Mouse (Mus musculus) embryonic facial prominence, embryonic 14.5 days (tissue): ENCODE measurements at regions not wholly inside any gene's neighbourhood (a gene's known extent, or its start where the extent isn't known, plus 50 kb on each side); places are given as distances from the start of the nearest gene placed in this dataset.

Experiments used
- ATAC-seq: fragments of 200-750 bp; cut with Nextera tagmentation; 2 replicates; pipeline ENCODE4 v1.8.0; 2017; ENCODE audit warnings: low read depth, moderate number of reproducible peaks, moderate TSS enrichment
- DNase-seq: peaks from one replicate; pipeline ENCODE4 v3.0.0-alpha.2; 2015; ENCODE audit warnings: low spot score
- H3K27ac ChIP-seq: fragments of 300-500 bp; sonication (generic); replicated peaks from 2 replicates; pipeline ENCODE4 v1.5.1; 2014; ENCODE audit warnings: low read depth, mild to moderate bottlenecking, low read length, moderate library complexity
- H3K27me3 ChIP-seq: fragments of 300-500 bp; sonication (generic); replicated peaks from 2 replicates; pipeline ENCODE4 v1.6.1; 2014; ENCODE audit warnings: low read length; ENCODE audit not compliant: control insufficient read depth, insufficient read depth
- H3K36me3 ChIP-seq: fragments of 300-500 bp; sonication (generic); 2 replicates; pipeline ENCODE4 v1.6.1; 2014; ENCODE audit warnings: low read length, mixed read lengths; ENCODE audit not compliant: control insufficient read depth, insufficient read depth
- H3K4me1 ChIP-seq: fragments of 300-500 bp; sonication (generic); 2 replicates; pipeline ENCODE4 v1.6.1; 2014; ENCODE audit warnings: antibody characterized with exemption, low read length; ENCODE audit not compliant: control insufficient read depth, insufficient read depth
- H3K4me2 ChIP-seq: fragments of 300-500 bp; sonication (generic); 2 replicates; pipeline ENCODE4 v1.6.1; 2014; ENCODE audit warnings: low read depth, mild to moderate bottlenecking, low read length, moderate library complexity, mixed read lengths
- H3K4me3 ChIP-seq: fragments of 300-500 bp; sonication (generic); 2 replicates; pipeline ENCODE4 v1.5.1; 2014; ENCODE audit warnings: low read depth, mild to moderate bottlenecking, low read length
- H3K9ac ChIP-seq: fragments of 300-500 bp; sonication (generic); 2 replicates; pipeline ENCODE4 v1.6.1; 2014; ENCODE audit warnings: low read depth, mild to moderate bottlenecking, low read length, moderate library complexity, mixed read lengths
- H3K9me3 ChIP-seq: fragments of 300-500 bp; sonication (generic); 2 replicates; pipeline ENCODE4 v1.6.1; 2016; ENCODE audit warnings: low read length; ENCODE audit not compliant: control insufficient read depth
- WGBS: fragments of 180-500 bp; shearing (Covaris S2); extraction: QIAGEN DNeasy Blood & Tissue Kit; methylation state at CpG from one replicate; pipeline ENCODE4 v1.1.7; 2014; 5-methylcytosine and 5-hydroxymethylcytosine counted together

DNA sequence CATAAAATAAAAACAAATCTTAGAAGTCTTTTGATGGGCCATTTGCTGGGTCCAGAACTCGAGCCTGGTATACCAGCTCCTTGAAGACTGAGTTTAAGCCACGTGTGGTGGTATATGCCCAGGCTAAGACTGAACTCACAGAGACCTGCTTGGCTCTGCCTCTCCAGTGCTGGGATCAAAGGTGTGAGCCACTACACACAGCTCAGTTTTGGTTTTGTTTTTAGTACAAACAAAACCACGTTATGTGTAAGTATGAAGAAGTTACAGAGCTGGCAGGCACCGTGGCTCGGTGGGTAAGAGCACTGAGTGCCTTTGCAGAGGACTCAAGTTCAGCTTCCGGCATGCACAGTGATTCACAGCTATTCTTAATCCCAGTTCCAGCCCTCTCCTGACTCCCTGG is 75.6 kb downstream of the Wdr5 start:
- no peak for DNase-seq
- Histone ChIP-seq H3K36me3 (no peaks in the 10 kb centered on the region), H3K27ac (no peak overlapping the region), H3K9ac (no peak overlapping the region), H3K4me3 (no peak overlapping the region), H3K4me2 (no peak overlapping the region), H3K4me1 (no peaks in the 10 kb centered on the region), H3K27me3 (no peaks in the 10 kb centered on the region), H3K9me3 (no peaks in the 10 kb centered on the region)
- ATAC-seq = no peak
- WGBS = 69% methylated on average over 6 of the region's 6 CpGs

DNA sequence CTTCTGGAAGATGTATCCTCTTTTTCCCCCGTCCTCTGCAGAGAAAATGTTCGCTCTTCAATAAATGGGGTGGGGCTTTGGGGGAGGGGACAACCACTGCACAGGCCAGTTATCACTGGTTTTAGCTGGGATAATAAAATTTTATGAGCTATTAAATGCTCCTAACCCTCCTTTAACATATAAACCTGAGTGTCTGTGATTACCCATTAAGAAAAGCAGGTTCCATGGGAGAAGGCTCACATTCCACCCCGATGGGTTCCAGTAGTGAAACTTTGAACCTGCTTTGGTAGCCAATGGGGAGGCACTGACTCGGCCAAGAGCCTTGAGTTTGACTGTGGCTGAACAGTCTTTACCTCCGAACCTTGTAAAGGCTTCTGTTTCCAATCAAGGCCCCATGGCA is 76.7 kb downstream of the Wdr5 start:
- Histone ChIP-seq H3K4me3 (no peak overlapping the region), H3K27me3 (no peaks in the 10 kb centered on the region), H3K9me3 (no peaks in the 10 kb centered on the region), H3K4me2 (no peak overlapping the region), H3K4me1 (no peaks in the 10 kb centered on the region), H3K27ac (no peak overlapping the region), H3K9ac (no peak overlapping the region), H3K36me3 (no peaks in the 10 kb centered on the region)
- no peak for DNase-seq
- ATAC-seq = no peak
- WGBS = 72% methylated on average over 5 of the region's 5 CpGs

DNA sequence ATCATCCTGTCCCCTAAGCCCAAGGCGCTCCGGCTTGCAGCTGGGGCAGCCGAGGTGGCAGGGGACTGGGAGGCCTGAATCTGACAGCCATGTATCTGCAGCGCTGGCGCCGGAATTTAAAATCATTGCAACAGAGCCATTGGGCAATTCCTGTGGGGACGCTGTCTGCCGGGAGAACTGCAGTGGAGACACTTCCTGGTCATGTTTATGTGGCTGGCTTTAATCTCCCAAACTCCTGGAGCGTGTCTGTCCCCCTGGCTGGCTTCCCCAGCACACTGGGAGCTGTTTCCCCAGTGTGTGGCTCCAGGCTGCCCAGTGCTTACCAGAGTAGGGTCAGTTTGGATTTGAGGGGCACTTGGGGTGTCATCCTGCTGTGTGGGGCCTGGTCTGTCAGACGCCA is 78.4 kb downstream of the Wdr5 start:
- WGBS = 40% methylated on average over 10 of the region's 10 CpGs
- Histone ChIP-seq H3K9me3 (no peaks in the 10 kb centered on the region), H3K4me2 (no peak overlapping the region), H3K9ac (no peak overlapping the region; the same call in 1 of the 2 replicates), H3K27me3 (no peaks in the 10 kb centered on the region), H3K36me3 (no peaks in the 10 kb centered on the region), H3K4me1 (no peaks in the 10 kb centered on the region), H3K27ac (no peak overlapping the region), H3K4me3 (no peak overlapping the region)
- ATAC-seq = no peak
- peak; percentile 41 for DNase-seq

DNA sequence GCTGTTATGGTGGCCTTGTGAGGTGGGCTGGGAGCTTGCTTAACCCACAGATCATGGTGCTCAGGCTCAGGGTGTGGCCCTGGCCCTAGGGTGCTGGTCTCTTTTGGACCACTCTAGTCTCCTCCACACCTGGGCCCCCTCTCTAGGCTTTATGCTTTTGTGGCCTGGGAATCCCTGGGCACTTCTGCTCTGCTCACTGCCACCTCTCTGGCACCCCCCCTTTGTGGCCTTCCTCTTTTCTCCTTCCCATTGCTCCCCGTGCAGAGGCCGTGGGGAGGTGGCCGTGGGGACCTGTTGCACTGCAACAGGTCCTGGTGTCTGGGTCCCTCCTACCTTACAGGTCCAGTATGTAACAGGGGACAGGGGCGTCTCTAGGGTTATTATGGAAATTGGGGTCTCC is 80.3 kb downstream of the Wdr5 start:
- H3K9ac ChIP-seq = no peak overlapping the region
- no peak overlapping the region for H3K4me3 ChIP-seq
- H3K36me3 ChIP-seq = no peaks in the 10 kb centered on the region
- WGBS = 88% methylated on average over 4 of the region's 4 CpGs
- H3K4me1 ChIP-seq = no peaks in the 10 kb centered on the region
- H3K4me2 ChIP-seq = no peak overlapping the region
- DNase-seq (no peak), ATAC-seq (no peak)
- no peaks in the 10 kb centered on the region for H3K27me3 ChIP-seq
- no peaks in the 10 kb centered on the region for H3K9me3 ChIP-seq
- no peak overlapping the region for H3K27ac ChIP-seq

DNA sequence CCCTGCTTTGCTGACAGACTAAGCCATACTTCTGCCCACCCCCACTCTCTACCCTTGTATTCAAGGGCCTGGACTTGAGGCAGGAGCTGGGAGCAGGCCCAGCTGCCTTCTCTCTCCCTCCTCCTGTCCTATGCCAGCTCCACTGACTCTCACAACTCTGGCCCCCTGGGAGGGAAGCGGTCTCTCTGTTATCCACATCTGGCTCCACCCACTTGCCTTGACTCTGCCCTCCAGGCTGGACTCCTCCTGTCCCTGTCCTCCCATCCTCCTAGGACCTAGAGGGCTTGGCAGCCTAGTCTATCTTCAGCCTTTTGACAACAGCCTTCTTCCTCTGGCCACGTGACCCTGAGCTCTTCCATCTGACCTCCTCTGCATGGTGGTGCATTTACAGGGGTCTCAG is 80.0 kb upstream of the Rxra start:
- Histone ChIP-seq H3K36me3 (no peaks in the 10 kb centered on the region), H3K27ac (no peak overlapping the region), H3K4me2 (no peak overlapping the region), H3K9me3 (no peaks in the 10 kb centered on the region), H3K4me3 (no peak overlapping the region), H3K4me1 (no peaks in the 10 kb centered on the region), H3K27me3 (no peaks in the 10 kb centered on the region), H3K9ac (no peak overlapping the region)
- DNase-seq (no peak), ATAC-seq (no peak)
- 51% methylated on average over 2 of the region's 2 CpGs for WGBS

DNA sequence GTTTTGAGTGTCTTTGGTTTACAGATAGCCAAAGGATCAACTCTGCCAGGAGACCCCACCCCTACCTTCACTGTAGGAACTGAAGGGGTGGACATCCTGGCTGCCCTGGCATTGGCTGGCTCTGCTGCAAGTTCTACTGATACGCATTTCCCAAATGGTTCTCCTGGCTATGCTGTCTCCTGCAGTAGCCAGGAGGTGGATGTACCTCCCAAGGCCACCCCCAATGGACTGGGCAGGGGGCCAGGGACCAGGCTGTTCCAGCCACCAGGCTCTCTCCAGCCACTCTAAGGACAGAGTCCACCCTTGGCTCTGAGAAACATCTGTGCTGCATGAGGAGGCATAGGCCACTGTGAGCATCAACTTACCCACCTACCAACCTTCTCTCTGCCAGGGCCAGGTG is 79.3 kb upstream of the Rxra start:
- H3K4me1 ChIP-seq = no peaks in the 10 kb centered on the region

DNA sequence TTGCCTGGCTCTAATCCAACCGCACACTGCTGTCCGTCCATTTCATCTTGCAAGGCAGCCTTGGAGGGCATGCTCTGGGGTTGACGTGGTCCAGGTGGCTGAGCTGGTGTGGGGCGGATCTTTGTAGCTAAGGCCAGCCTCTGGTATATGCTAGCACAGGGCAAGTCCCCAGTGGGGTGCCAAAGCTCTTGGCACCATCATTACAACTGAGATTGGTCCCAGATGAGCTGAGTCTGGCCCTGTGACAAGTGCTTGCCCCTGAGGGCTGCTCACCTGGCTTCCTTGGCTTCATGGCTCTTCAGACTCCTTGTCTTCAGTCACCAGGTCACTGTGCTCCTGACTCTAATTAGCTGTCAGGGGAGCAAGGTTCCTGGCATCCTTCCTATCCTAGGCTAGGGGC is 78.3 kb upstream of the Rxra start:
- Histone ChIP-seq H3K4me3 (no peak overlapping the region), H3K4me1 (no peaks in the 10 kb centered on the region), H3K27ac (no peak overlapping the region), H3K4me2 (no peak overlapping the region), H3K36me3 (no peaks in the 10 kb centered on the region), H3K27me3 (no peaks in the 10 kb centered on the region), H3K9ac (no peak overlapping the region), H3K9me3 (no peaks in the 10 kb centered on the region)
- ATAC-seq (no peak), DNase-seq (no peak)
- 89% methylated on average over 4 of the region's 4 CpGs for WGBS

More for the DNA sequence above, 79.3 kb upstream of the Rxra start:
- Histone ChIP-seq H3K36me3 (no peaks in the 10 kb centered on the region), H3K9ac (no peak overlapping the region), H3K9me3 (no peaks in the 10 kb centered on the region), H3K27ac (no peak overlapping the region), H3K27me3 (no peaks in the 10 kb centered on the region), H3K4me3 (no peak overlapping the region), H3K4me2 (no peak overlapping the region)
- DNase-seq = no peak
- 100% methylated on average over 1 of the region's 1 CpGs for WGBS
- ATAC-seq = no peak

DNA sequence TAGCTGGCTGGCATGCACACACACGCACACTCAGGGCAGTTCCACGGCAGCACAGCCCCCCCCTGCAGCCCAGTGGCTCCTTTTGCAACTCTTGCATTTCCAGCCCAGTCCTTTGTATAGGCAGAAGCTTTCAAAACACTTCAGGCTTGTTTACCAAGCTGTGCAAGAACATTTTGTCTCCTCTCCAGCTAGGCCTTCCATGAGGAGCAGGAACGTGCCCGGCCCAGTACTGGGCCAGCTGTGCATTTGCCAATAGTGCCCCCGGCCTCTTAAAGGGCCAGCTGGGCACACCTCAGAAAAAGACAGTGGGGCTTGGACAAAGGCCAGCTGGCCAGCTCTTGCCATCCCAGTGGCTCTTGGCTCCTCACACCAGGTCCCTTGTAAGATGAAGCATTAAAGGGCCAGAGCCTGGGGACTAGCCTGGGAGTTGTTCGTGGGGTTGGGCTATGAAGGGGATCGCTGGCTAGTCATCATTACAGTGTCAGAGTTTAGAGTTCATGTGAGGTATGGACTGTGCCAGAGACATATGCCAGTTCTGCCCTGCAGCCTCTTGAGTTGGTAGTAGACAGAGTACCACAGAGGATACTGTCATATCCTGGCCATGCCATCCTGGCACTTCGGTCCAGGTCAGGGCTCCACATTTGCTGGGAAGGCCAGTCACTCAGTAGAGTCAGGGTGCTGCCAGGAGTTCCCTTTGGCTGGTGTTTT is 77.0 kb upstream of the Rxra start:
- Histone ChIP-seq H3K9me3 (no peaks in the 10 kb centered on the region), H3K9ac (no peak overlapping the region), H3K4me2 (no peak overlapping the region), H3K27ac (no peak overlapping the region), H3K36me3 (no peaks in the 10 kb centered on the region), H3K4me3 (no peak overlapping the region), H3K4me1 (0 out of 2 replicates have a peak, but pooled peaks cover 4% of the 10 kb centered on the region), H3K27me3 (no peaks in the 10 kb centered on the region)
- no peak for DNase-seq
- 78% methylated on average over 8 of the region's 8 CpGs for WGBS
- ATAC-seq = no peak

DNA sequence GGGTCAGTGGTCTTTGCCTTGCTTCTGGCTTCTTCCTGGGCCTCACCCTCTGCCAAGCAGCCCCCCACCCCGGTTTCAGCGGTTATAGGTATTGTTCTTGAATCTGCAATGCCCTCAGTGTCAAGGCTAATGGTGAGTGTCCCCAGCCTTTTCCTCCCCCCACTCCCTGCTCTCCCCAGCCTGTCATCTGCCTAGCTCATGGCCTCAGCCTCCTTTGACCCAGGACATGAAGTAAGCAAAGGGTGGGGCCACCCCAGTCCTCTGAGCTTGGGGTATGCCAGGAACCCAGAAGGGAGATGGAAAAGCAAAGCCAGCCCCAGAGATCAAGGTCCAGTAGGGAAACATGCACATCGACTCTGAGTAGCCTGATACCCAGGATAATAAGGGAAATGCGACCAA is 76.5 kb upstream of the Rxra start:
- Histone ChIP-seq H3K4me3 (no peak overlapping the region), H3K4me1 (0 out of 2 replicates have a peak, but pooled peaks cover 4% of the 10 kb centered on the region), H3K9me3 (no peaks in the 10 kb centered on the region), H3K36me3 (no peaks in the 10 kb centered on the region), H3K4me2 (no peak overlapping the region), H3K27me3 (no peaks in the 10 kb centered on the region), H3K9ac (no peak overlapping the region), H3K27ac (no peak overlapping the region)
- WGBS = 65% methylated on average over 4 of the region's 4 CpGs
- no peak for ATAC-seq
- no peak for DNase-seq
